Mouse (Mus musculus) megakaryocyte, embryonic 14.5 days (primary cell): Measurements from ENCODE around the gene Pak1ip1.

ENCODE experiments used
- FLI1 ChIP-seq: IDR thresholded peaks from 2 replicates; pipeline ENCODE4 v1.6.1; 2012; ENCODE audit warnings: low read length, inconsistent platforms, mixed read lengths
- GATA1 ChIP-seq: IDR thresholded peaks from 3 replicates; pipeline ENCODE4 v1.6.1; 2012; ENCODE audit warnings: mixed read lengths, low read length, inconsistent platforms, borderline replicate concordance

- TF ChIP-seq FLI1 (no peak), GATA1 (no peak)
Observed at GRCm38 (mm10) chr13:41018756-41019591, 18.2 kb downstream of the Pak1ip1 start.
